Mouse (Mus musculus) heart, embryonic 11.5 days (tissue): ENCODE results near the gene Serpina3m. TPM values are rescaled to one million over a fixed set of nuclear protein-coding genes. Genes with fewer than 3 reads are reported as not detected.
"Not testable (repeated sequence)": the region's sequence is repeated elsewhere in the genome, so short reads cannot be mapped to it uniquely, and the experiment has no call there.

Source experiments
- ATAC-seq: fragments of 200-750 bp; cut with Nextera tagmentation; replicated peaks from 2 replicates; pipeline ENCODE4 v1.8.0; 2017; ENCODE audit warnings: moderate library complexity; ENCODE audit not compliant: insufficient number of reproducible peaks, low FRiP score, low TSS enrichment
- H3K27ac ChIP-seq: fragments of 300-500 bp; sonication (generic); 2 replicates; pipeline ENCODE4 v1.5.1; 2014; ENCODE audit warnings: mild to moderate bottlenecking, low read depth, low read length
- H3K27me3 ChIP-seq: fragments of 300-500 bp; sonication (generic); 2 replicates; pipeline ENCODE4 v1.6.1; 2014; ENCODE audit warnings: mild to moderate bottlenecking, low read length, mixed read lengths; ENCODE audit not compliant: control insufficient read depth, insufficient read depth
- H3K36me3 ChIP-seq: fragments of 300-500 bp; sonication (generic); 2 replicates; pipeline ENCODE4 v1.6.1; 2014; ENCODE audit warnings: mild to moderate bottlenecking, low read length, moderate library complexity, mixed read lengths; ENCODE audit not compliant: control insufficient read depth, insufficient read depth
- H3K4me1 ChIP-seq: fragments of 300-500 bp; sonication (generic); 2 replicates; pipeline ENCODE4 v1.6.1; 2014; ENCODE audit warnings: low read length; ENCODE audit not compliant: control insufficient read depth, insufficient read depth
- H3K4me2 ChIP-seq: fragments of 300-500 bp; sonication (generic); 2 replicates; pipeline ENCODE4 v1.6.1; 2014; ENCODE audit warnings: mild to moderate bottlenecking, moderate library complexity
- H3K4me3 ChIP-seq: fragments of 300-500 bp; sonication (generic); 2 replicates; pipeline ENCODE4 v1.5.1; 2014; ENCODE audit warnings: low read depth, low read length
- H3K9ac ChIP-seq: fragments of 300-500 bp; sonication (generic); 2 replicates; pipeline ENCODE4 v1.6.1; 2014; ENCODE audit warnings: mild to moderate bottlenecking, low read depth, low read length, moderate library complexity
- H3K9me3 ChIP-seq: fragments of 300-500 bp; sonication (generic); replicated peaks from 2 replicates; pipeline ENCODE4 v1.6.1; 2016; ENCODE audit warnings: low read length; ENCODE audit not compliant: control insufficient read depth
- WGBS: fragments of 180-500 bp; shearing (Covaris S2); extraction: QIAGEN DNeasy Blood & Tissue Kit; methylation state at CpG from one replicate; pipeline ENCODE4 v1.1.7; 2014; ENCODE audit not compliant: insufficient replicate concordance; 5-methylcytosine and 5-hydroxymethylcytosine counted together
- polyA plus RNA-seq: library from polyadenylated mRNA; unstranded; fragments of >200 nt; fragmentation: Nextera tagmentation; extraction: Ambion mirVana; gene quantifications from 2 replicates; pipeline ENCODE4 v1.2.1, GENCODE M21; 2014

Gene Serpina3m
- polyA plus RNA-seq, 1 experiment from 2014 or later, result not detected

DNA sequence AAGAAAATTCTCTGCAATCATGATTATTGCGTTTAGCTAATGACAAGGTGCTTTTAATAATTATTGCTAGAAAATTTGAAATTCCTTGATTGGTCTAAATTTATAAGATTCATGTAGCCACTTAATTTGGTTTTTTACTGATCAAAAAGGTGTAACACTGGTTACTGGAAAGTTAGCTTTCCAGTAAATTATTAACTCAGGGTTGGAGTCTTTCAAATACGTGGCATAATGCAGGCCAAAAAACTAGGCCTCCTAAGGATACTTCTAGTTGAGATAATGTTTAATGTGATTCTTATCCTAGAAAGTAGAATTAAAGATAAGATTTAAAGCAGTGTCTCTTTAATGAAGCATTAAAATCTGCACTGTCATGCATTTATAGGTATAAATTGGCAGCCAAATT is 40.1 kb downstream of the Serpina3m start:
- ATAC-seq, H3K27me3 ChIP-seq, H3K4me3 ChIP-seq, H3K4me2 ChIP-seq, H3K4me1 ChIP-seq, H3K9me3 ChIP-seq, H3K9ac ChIP-seq, H3K27ac ChIP-seq, H3K36me3 ChIP-seq: not testable (repeated sequence)
- 66% methylated on average over 2 of the region's 2 CpGs for WGBS

- not testable (repeated sequence) for H3K9me3 ChIP-seq, H3K36me3 ChIP-seq, H3K4me2 ChIP-seq, H3K9ac ChIP-seq, H3K27me3 ChIP-seq, H3K4me1 ChIP-seq, H3K27ac ChIP-seq, H3K4me3 ChIP-seq, ATAC-seq
- WGBS, result 57% methylated on average over 5 of the region's 5 CpGs
Observed at GRCm38 (mm10) chr12:104378815-104379214, 40.5 kb downstream of the Serpina3m start.

DNA sequence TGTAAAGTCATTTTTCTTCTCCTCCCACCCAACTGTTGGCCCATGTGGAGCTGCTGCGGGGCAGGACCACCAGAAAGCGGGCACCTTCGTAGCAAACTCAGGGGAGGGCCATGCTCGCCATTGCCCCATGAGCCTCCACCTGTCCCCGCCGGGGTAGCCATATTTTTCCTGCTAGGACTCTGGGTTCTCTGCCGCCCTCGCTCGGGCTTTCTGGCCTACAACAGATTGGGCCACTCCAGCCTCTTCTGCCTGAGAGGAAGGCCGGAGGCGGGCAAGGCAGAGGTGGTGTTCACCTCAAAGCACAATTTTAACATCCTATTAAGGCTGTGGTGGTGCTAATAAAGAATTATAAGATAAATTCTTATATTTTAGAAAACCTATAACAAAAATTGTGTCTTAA is 41.6 kb downstream of the Serpina3m start:
- no peak overlapping the region for H3K27ac ChIP-seq
- no peak for ATAC-seq
- 91% methylated on average over 11 of the region's 11 CpGs for WGBS
- H3K4me2 ChIP-seq, result no peak overlapping the region
- peaks cover 2% of the 10 kb centered on the region; the same call in 1 of the 2 replicates for H3K9me3 ChIP-seq
- no peak overlapping the region for H3K4me3 ChIP-seq
- H3K4me1 ChIP-seq, result no peaks in the 10 kb centered on the region
- H3K27me3 ChIP-seq, result no peaks in the 10 kb centered on the region
- no peak overlapping the region for H3K9ac ChIP-seq
- no peaks in the 10 kb centered on the region for H3K36me3 ChIP-seq

GRCm38 (mm10) chr12:104381071-104381604 is 42.9 kb downstream of the Serpina3m start:
- H3K27me3 ChIP-seq, H3K27ac ChIP-seq, ATAC-seq, H3K4me1 ChIP-seq, H3K9me3 ChIP-seq, H3K4me3 ChIP-seq, H3K4me2 ChIP-seq, H3K36me3 ChIP-seq, H3K9ac ChIP-seq: not testable (repeated sequence)
- WGBS, result 87% methylated on average over 8 of the region's 8 CpGs

DNA sequence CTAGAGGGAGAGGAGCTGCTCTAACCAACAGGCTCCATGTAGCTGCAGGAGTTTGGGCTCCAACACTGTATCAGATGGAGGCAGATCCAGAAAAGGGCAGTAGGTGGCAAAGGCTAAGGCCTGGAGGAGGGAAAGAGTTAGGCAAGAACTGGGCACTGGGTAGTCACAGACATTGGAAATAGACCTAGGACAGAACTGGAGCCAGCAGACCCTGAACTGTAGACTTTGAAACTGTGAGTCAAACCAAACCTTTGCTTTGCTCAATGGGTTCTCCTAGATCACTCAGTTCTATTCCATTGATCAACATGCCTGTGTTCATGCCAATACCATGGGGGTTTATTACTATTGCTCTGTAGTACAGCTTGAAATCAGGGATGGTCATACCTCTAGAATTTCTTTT is 47.7 kb downstream of the Serpina3m start:
- H3K27ac ChIP-seq, H3K27me3 ChIP-seq, H3K9me3 ChIP-seq, ATAC-seq, H3K4me3 ChIP-seq, H3K36me3 ChIP-seq, H3K9ac ChIP-seq, H3K4me1 ChIP-seq, H3K4me2 ChIP-seq: not testable (repeated sequence)

DNA sequence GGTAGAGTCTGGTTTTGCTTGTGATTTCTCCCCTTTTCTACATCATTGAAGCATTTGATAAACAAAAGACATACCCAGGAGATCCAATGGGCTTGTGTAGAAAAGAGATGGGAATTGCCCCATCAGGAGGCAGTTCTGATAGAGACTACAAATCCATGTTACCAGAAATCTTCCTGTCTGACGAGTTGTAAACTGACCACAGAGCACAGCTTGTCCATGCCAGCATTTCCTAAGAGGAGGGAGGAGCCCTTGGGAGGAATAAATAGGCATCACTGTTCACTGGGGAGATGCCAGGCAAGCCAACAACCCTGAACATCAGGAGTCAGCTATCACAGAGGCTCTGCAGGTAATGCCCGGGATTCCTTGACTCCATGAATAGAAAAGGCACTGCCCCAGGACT is 48.6 kb downstream of the Serpina3m start:
- not testable (repeated sequence) for H3K27ac ChIP-seq, H3K4me1 ChIP-seq, H3K27me3 ChIP-seq, H3K4me3 ChIP-seq, ATAC-seq, H3K36me3 ChIP-seq, H3K4me2 ChIP-seq, H3K9ac ChIP-seq, H3K9me3 ChIP-seq
- 64% methylated on average over 2 of the region's 2 CpGs for WGBS

DNA sequence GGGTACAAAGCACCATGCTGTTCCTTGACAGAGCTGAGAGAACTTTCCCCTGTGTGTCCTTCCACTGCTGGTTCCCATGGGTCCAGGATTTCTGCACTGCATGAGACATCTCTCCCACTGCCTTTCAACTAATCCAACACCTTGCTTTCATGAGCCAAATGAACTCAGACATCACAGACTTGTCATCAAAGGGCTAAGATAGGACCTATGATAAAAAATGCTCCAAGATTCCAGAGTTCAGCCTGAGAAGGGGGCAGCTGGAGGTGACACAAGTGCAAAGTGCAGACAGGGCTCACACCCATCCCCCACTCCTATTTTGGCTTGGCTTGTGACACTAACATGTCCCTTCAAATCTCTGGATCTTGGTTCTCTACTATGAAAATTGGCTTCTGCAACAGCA is 50.2 kb downstream of the Serpina3m start:
- no peaks in the 10 kb centered on the region for H3K4me1 ChIP-seq
- no peaks in the 10 kb centered on the region for H3K27me3 ChIP-seq
- no peak overlapping the region for H3K27ac ChIP-seq
- H3K36me3 ChIP-seq, result no peaks in the 10 kb centered on the region
- H3K4me2 ChIP-seq, result no peak overlapping the region
- no peaks in the 10 kb centered on the region for H3K9me3 ChIP-seq
- no peak for ATAC-seq
- no peak overlapping the region for H3K9ac ChIP-seq
- no peak overlapping the region for H3K4me3 ChIP-seq

DNA sequence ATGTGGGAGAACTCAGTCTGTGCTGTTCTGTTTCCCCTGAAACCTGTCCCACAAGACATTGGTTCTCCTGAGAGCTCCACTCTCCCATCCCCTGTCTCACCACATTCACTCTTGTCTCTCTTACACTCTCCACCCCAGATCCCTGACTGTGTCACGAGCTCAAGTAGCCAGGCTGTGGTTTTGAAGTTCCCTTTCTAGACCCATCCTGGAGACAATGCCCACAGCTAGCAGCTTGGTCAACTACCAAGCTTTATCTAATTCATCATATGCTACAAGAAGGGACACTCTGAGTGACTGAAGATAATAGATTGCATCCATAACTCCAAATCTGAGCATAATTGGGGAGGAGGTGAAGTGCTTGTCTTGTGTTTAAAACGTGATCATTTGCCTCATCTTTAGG is 52.8 kb downstream of the Serpina3m start:
- WGBS, result 65% methylated on average over 1 of the region's 2 CpGs
- not testable (repeated sequence) for ATAC-seq, H3K27ac ChIP-seq

GRCm38 (mm10) chr12:104403968-104404367 is 65.7 kb downstream of the Serpina3m start:
- H3K4me3 ChIP-seq, result no peak overlapping the region
- ATAC-seq, result no peak
- no peak overlapping the region for H3K4me2 ChIP-seq
- WGBS, result 77% methylated on average over 5 of the region's 5 CpGs
- no peak overlapping the region for H3K9ac ChIP-seq
- H3K27me3 ChIP-seq, result no peaks in the 10 kb centered on the region
- H3K9me3 ChIP-seq, result no peaks in the 10 kb centered on the region
- no peaks in the 10 kb centered on the region for H3K4me1 ChIP-seq
- H3K36me3 ChIP-seq, result no peaks in the 10 kb centered on the region
- H3K27ac ChIP-seq, result no peak overlapping the region

More for the DNA sequence above, 52.8 kb downstream of the Serpina3m start:
- H3K9ac ChIP-seq, H3K4me2 ChIP-seq, H3K4me3 ChIP-seq, H3K27me3 ChIP-seq, H3K9me3 ChIP-seq, H3K4me1 ChIP-seq, H3K36me3 ChIP-seq: not testable (repeated sequence)
